Comparison of ENCODE assay signal across 8 mouse cellular contexts in the genomic region with DNA sequence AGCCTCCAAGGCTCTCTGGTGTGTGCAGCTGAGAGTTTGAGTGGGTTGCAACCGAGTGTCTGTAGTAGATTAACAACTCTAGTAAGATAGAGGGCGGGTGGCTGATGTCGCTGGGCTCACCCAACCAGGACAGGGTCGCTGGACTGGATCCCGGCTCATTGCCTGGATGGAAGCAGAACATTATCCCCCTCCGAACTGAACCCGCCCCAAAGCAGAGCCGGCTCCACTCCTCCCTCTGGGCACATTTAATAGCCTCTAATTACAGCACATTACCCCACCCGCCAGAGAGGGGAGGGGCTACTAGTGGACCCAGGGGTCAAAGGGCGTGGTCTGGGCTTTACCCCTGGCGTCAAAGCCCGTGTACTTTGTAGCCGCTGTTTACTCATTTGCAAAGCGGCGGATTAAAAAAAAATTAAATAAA. TPM values are rescaled to one million over a fixed set of nuclear protein-coding genes. Genes with fewer than 3 reads are reported as not detected.
DNase-seq lines count a peak whose midpoint lies in the region; ATAC-seq and TF ChIP-seq lines count a peak whose summit lies in the region.

No protein-coding gene starts in this region.

- H3K27me3 ChIP-seq in forebrain, embryonic 16.5 days (replicated peaks; ENCODE audit: control insufficient read depth, insufficient read depth, low read length) = peaks cover 10% of the 10 kb centered on the region; the same call in 1 of the 2 replicates
- no peaks in the 10 kb centered on the region for H3K27me3 ChIP-seq in hindbrain, postnatal 0 days (ENCODE audit: insufficient read depth, low read length)
- no peaks in the 10 kb centered on the region for H3K27me3 ChIP-seq in liver, embryonic 13.5 days
- peaks cover 35% of the 10 kb centered on the region for H3K27me3 ChIP-seq in neural tube, embryonic 13.5 days

- H3K4me2 ChIP-seq in forebrain, embryonic 16.5 days (ENCODE audit: low read length) = peak overlapping the region; percentile 97
- peak overlapping the region; percentile 84 for H3K4me2 ChIP-seq in hindbrain, postnatal 0 days (ENCODE audit: low read depth, low read length)
- H3K4me2 ChIP-seq in liver, embryonic 13.5 days = peak overlapping the region; percentile 95
- H3K4me2 ChIP-seq in neural tube, embryonic 13.5 days = peak overlapping the region; percentile 80

- 0 out of 2 replicates have a peak overlapping the region, but pooled peaks have one; percentile 26 for H3K9ac ChIP-seq in forebrain, embryonic 16.5 days (replicated peaks; ENCODE audit: low read depth, low read length)
- H3K9ac ChIP-seq in hindbrain, postnatal 0 days (replicated peaks; ENCODE audit: low read length) = no peak overlapping the region; the same call in 1 of the 2 replicates
- peak overlapping the region; percentile 84 for H3K9ac ChIP-seq in liver, embryonic 13.5 days
- H3K9ac ChIP-seq in neural tube, embryonic 13.5 days = no peak overlapping the region; the same call in 1 of the 2 replicates

- ATAC-seq in forebrain, embryonic 16.5 days = no peak
- ATAC-seq in hindbrain, postnatal 0 days = no peak
- 0 out of 2 replicates have a peak, but pooled peaks have one; percentile 10 for ATAC-seq in liver, embryonic 13.5 days (ENCODE audit: low read depth)
- ATAC-seq in neural tube, embryonic 13.5 days (ENCODE audit: low read depth) = no peak

- H3K9me3 ChIP-seq in forebrain, embryonic 16.5 days (ENCODE audit: control insufficient read depth, low read length) = no peaks in the 10 kb centered on the region
- H3K9me3 ChIP-seq in hindbrain, postnatal 0 days (ENCODE audit: low read length) = no peaks in the 10 kb centered on the region
- no peaks in the 10 kb centered on the region for H3K9me3 ChIP-seq in liver, embryonic 13.5 days (replicated peaks)
- H3K9me3 ChIP-seq in neural tube, embryonic 13.5 days = no peaks in the 10 kb centered on the region

- DNase-seq in cerebellum, adult 11-12 months = peak; percentile 76
- no peak for DNase-seq in cerebellum, postnatal 4 days (ENCODE audit: low spot score in 2 of 2)
- DNase-seq in adrenal gland, adult 8-10 months = peak; percentile 51
- no peak for DNase-seq in hindbrain, postnatal 0 days (ENCODE audit: low spot score)
- DNase-seq in liver, embryonic 13.5 days = peak; percentile 57
- no peak for DNase-seq in frontal cortex, postnatal 14 days (ENCODE audit: low spot score in 2 of 2)

- TF ChIP-seq CTCF in hindbrain, postnatal 0 days (IDR thresholded peaks at IDR 0.05; ENCODE audit: low read depth) = no peak

- no peak overlapping the region for H3K4me3 ChIP-seq in forebrain, embryonic 16.5 days (replicated peaks; ENCODE audit: low read length)
- peak overlapping the region; percentile 61; the same call in 1 of the 2 replicates for H3K4me3 ChIP-seq in hindbrain, postnatal 0 days (ENCODE audit: low read length)
- peak overlapping the region; percentile 70 for H3K4me3 ChIP-seq in liver, embryonic 13.5 days (replicated peaks)
- peak overlapping the region; percentile 53; the same call in 1 of the 2 replicates for H3K4me3 ChIP-seq in neural tube, embryonic 13.5 days

- WGBS in forebrain, embryonic 16.5 days = 12% methylated on average over 15 of the region's 15 CpGs
- WGBS in hindbrain, postnatal 0 days = 16% methylated on average over 15 of the region's 15 CpGs
- 7% methylated on average over 15 of the region's 15 CpGs for WGBS in liver, embryonic 13.5 days (ENCODE audit: insufficient replicate concordance)
- 7% methylated on average over 15 of the region's 15 CpGs for WGBS in neural tube, embryonic 13.5 days

- H3K36me3 ChIP-seq in forebrain, embryonic 16.5 days (ENCODE audit: control insufficient read depth, insufficient read depth) = no peaks in the 10 kb centered on the region
- H3K36me3 ChIP-seq in hindbrain, postnatal 0 days (ENCODE audit: insufficient read depth, low read length) = no peaks in the 10 kb centered on the region
- no peaks in the 10 kb centered on the region for H3K36me3 ChIP-seq in liver, embryonic 13.5 days
- H3K36me3 ChIP-seq in neural tube, embryonic 13.5 days = no peaks in the 10 kb centered on the region

- H3K27ac ChIP-seq in forebrain, embryonic 16.5 days (ENCODE audit: low read length) = no peak overlapping the region
- H3K27ac ChIP-seq in hindbrain, postnatal 0 days = no peak overlapping the region
- H3K27ac ChIP-seq in liver, embryonic 13.5 days = peak overlapping the region; percentile 90
- no peak overlapping the region for H3K27ac ChIP-seq in neural tube, embryonic 13.5 days (replicated peaks)

- peaks cover 33% of the 10 kb centered on the region for H3K4me1 ChIP-seq in forebrain, embryonic 16.5 days (replicated peaks; ENCODE audit: control insufficient read depth, insufficient read depth, low read length)
- H3K4me1 ChIP-seq in hindbrain, postnatal 0 days (ENCODE audit: insufficient read depth, low read length) = peaks cover 16% of the 10 kb centered on the region
- H3K4me1 ChIP-seq in liver, embryonic 13.5 days (replicated peaks) = peaks cover 64% of the 10 kb centered on the region
- H3K4me1 ChIP-seq in neural tube, embryonic 13.5 days (replicated peaks) = peaks cover 42% of the 10 kb centered on the region

RNA-seq across cellular contexts. Expression of gene Hook2, which starts 1.1 kb away (rescaled TPM):
- total RNA-seq in adrenal gland, adult 8-10 months (2022) = 10 to 100 TPM in 2 of 4 experiments, 1 to 10 TPM in 2; 6.2 to 12.7 (median 10.5) TPM
- 31.3 and 39.8 TPM in 2 replicates for polyA plus RNA-seq in forebrain, embryonic 16.5 days (2015; fragmentation: Nextera tagmentation; extraction: Ambion mirVana)
- 18.9 and 19.0 TPM in 2 replicates for total RNA-seq in hindbrain, postnatal 0 days (2014; rRNA removed)
- polyA plus RNA-seq in hindbrain, postnatal 0 days (2015; fragmentation: Nextera tagmentation; extraction: Ambion mirVana) = 29.7 and 33.4 TPM in 2 replicates
- polyA plus RNA-seq in liver, embryonic 13.5 days (2015; fragmentation: Nextera tagmentation; extraction: Ambion mirVana) = 7.2 and 7.4 TPM in 2 replicates
- polyA plus RNA-seq in neural tube, embryonic 13.5 days (2015; fragmentation: Nextera tagmentation; extraction: Ambion mirVana) = 22.8 and 25.0 TPM in 2 replicates

RNA-seq across cellular contexts. Expression of gene Junb, which starts 10.8 kb away (rescaled TPM):
- 100 to 1,000 TPM in 1 of 4 experiments, 10 to 100 TPM in 3; 39.9 to 211 (median 52.4) TPM for total RNA-seq in adrenal gland, adult 8-10 months (2022)
- polyA plus RNA-seq in forebrain, embryonic 16.5 days (2015; fragmentation: Nextera tagmentation; extraction: Ambion mirVana) = 7.6 and 8.2 TPM in 2 replicates
- total RNA-seq in hindbrain, postnatal 0 days (2014; rRNA removed) = 16.9 and 17.8 TPM in 2 replicates
- polyA plus RNA-seq in hindbrain, postnatal 0 days (2015; fragmentation: Nextera tagmentation; extraction: Ambion mirVana) = 6.3 and 7.9 TPM in 2 replicates
- polyA plus RNA-seq in liver, embryonic 13.5 days (2015; fragmentation: Nextera tagmentation; extraction: Ambion mirVana) = 12.2 and 15.3 TPM in 2 replicates
- polyA plus RNA-seq in neural tube, embryonic 13.5 days (2015; fragmentation: Nextera tagmentation; extraction: Ambion mirVana) = 7.5 and 8.4 TPM in 2 replicates

RNA-seq across cellular contexts. Expression of gene Rnaseh2a, which starts 19.8 kb away (rescaled TPM):
- 100 to 1,000 TPM in 3 of 4 experiments, 10 to 100 TPM in 1; 89.0 to 142 (median 110) TPM for total RNA-seq in adrenal gland, adult 8-10 months (2022)
- 79.9 and 85.8 TPM in 2 replicates for polyA plus RNA-seq in forebrain, embryonic 16.5 days (2015; fragmentation: Nextera tagmentation; extraction: Ambion mirVana)
- total RNA-seq in hindbrain, postnatal 0 days (2014; rRNA removed) = 37.3 and 45.9 TPM in 2 replicates
- 59.0 and 59.7 TPM in 2 replicates for polyA plus RNA-seq in hindbrain, postnatal 0 days (2015; fragmentation: Nextera tagmentation; extraction: Ambion mirVana)
- 130 TPM in 2 replicates for polyA plus RNA-seq in liver, embryonic 13.5 days (2015; fragmentation: Nextera tagmentation; extraction: Ambion mirVana)
- polyA plus RNA-seq in neural tube, embryonic 13.5 days (2015; fragmentation: Nextera tagmentation; extraction: Ambion mirVana) = 55.0 and 55.6 TPM in 2 replicates

RNA-seq across cellular contexts. Expression of gene Prdx2, which starts 19.9 kb away (rescaled TPM):
- total RNA-seq in adrenal gland, adult 8-10 months (2022) = 100 to 1,000 TPM; 651 to 758 (median 708) TPM
- 1,287 and 1,394 TPM in 2 replicates for polyA plus RNA-seq in forebrain, embryonic 16.5 days (2015; fragmentation: Nextera tagmentation; extraction: Ambion mirVana)
- 688 and 763 TPM in 2 replicates for total RNA-seq in hindbrain, postnatal 0 days (2014; rRNA removed)
- 925 and 937 TPM in 2 replicates for polyA plus RNA-seq in hindbrain, postnatal 0 days (2015; fragmentation: Nextera tagmentation; extraction: Ambion mirVana)
- polyA plus RNA-seq in liver, embryonic 13.5 days (2015; fragmentation: Nextera tagmentation; extraction: Ambion mirVana) = 1,982 and 2,114 TPM in 2 replicates
- polyA plus RNA-seq in neural tube, embryonic 13.5 days (2015; fragmentation: Nextera tagmentation; extraction: Ambion mirVana) = 1,236 and 1,369 TPM in 2 replicates

RNA-seq across cellular contexts. Expression of gene Gm49661, which starts 20.1 kb away (rescaled TPM):
- total RNA-seq in adrenal gland, adult 8-10 months (2022) = 1 to 10 TPM in 2 of 4 experiments, not detected in 2; 1.7 to 2.3 TPM
- polyA plus RNA-seq in forebrain, embryonic 16.5 days (2015; fragmentation: Nextera tagmentation; extraction: Ambion mirVana) = not detected in 2 replicates
- not detected in 2 replicates for total RNA-seq in hindbrain, postnatal 0 days (2014; rRNA removed)
- polyA plus RNA-seq in hindbrain, postnatal 0 days (2015; fragmentation: Nextera tagmentation; extraction: Ambion mirVana) = not detected in 2 replicates
- not detected in 2 replicates for polyA plus RNA-seq in liver, embryonic 13.5 days (2015; fragmentation: Nextera tagmentation; extraction: Ambion mirVana)
- polyA plus RNA-seq in neural tube, embryonic 13.5 days (2015; fragmentation: Nextera tagmentation; extraction: Ambion mirVana) = not detected in 2 replicates

Comparison
In these comparisons a context has a peak if more than half of its experiments do, and no peak if none do; other contexts are left out.
1. DNase-seq: peak in cerebellum, adult 11-12 months (single experiment), adrenal gland, adult 8-10 months (single experiment) and liver, embryonic 13.5 days (single experiment); none in cerebellum, postnatal 4 days (0 of 2), hindbrain, postnatal 0 days (single experiment) and frontal cortex, postnatal 14 days (0 of 2).
2. H3K9ac ChIP-seq: peak in forebrain, embryonic 16.5 days (single experiment) and liver, embryonic 13.5 days (single experiment); none in hindbrain, postnatal 0 days (single experiment) and neural tube, embryonic 13.5 days (single experiment).
3. Peak in every context shown above with its lines, with median percentiles within 50 percentile points of each other: H3K4me2 ChIP-seq.